Mouse (Mus musculus) small intestine, adult 2 months (tissue): ENCODE data around the gene Sucla2. TPM values are rescaled to one million over a fixed set of nuclear protein-coding genes. Genes with fewer than 3 reads are reported as not detected.

Experiments used
- H3K27ac ChIP-seq: fragments of 200-500 bp; 2 replicates; pipeline ENCODE4 v1.5.1; 2012; ENCODE audit warnings: low read depth, low read length, control low read depth, inconsistent platforms; ENCODE audit not compliant: insufficient read depth
- H3K27me3 ChIP-seq: fragments of 200-500 bp; 2 replicates; pipeline ENCODE4 v1.6.1; 2012; ENCODE audit warnings: mild to moderate bottlenecking, moderate library complexity, low read length, inconsistent platforms; ENCODE audit not compliant: control insufficient read depth, insufficient read depth
- H3K36me3 ChIP-seq: fragments of 200-500 bp; 2 replicates; pipeline ENCODE4 v1.6.1; 2012; ENCODE audit warnings: mild to moderate bottlenecking, low read length, control low read depth, inconsistent platforms; ENCODE audit not compliant: control insufficient read depth, insufficient read depth
- H3K4me1 ChIP-seq: fragments of 200-500 bp; 2 replicates; pipeline ENCODE4 v1.6.1; 2012; ENCODE audit warnings: low read length, inconsistent platforms, mixed read lengths; ENCODE audit not compliant: control insufficient read depth, insufficient read depth, insufficient read length
- H3K4me3 ChIP-seq: fragments of 200-500 bp; 2 replicates; pipeline ENCODE4 v1.5.1; 2012; ENCODE audit warnings: low read depth, mild to moderate bottlenecking, control low read depth, inconsistent platforms, low read length, moderate library complexity
- CTCF ChIP-seq: fragments of 200-500 bp; IDR thresholded peaks from 2 replicates; pipeline ENCODE4 v1.5.1; 2012; ENCODE audit warnings: low read depth, mild to moderate bottlenecking, control low read depth, inconsistent platforms, low read length, moderate library complexity, mixed read lengths; ENCODE audit not compliant: insufficient replicate concordance, insufficient read length; ENCODE audit errors: extremely low read depth
- POLR2A ChIP-seq: fragments of 200-500 bp; IDR thresholded peaks from 2 replicates; pipeline ENCODE4 v1.6.1; 2012; ENCODE audit warnings: low read depth, mild to moderate bottlenecking, control low read depth, inconsistent platforms, low read length, moderate library complexity
- WGBS: fragments of 180-500 bp; shearing (Covaris S2); methylation state at CpG from one replicate; pipeline ENCODE4 v1.1.7; 2018; 5-methylcytosine and 5-hydroxymethylcytosine counted together
- polyA plus RNA-seq: library from polyadenylated mRNA; depleted of rRNA; stranded (reverse); fragments of >200 nt; gene quantifications from 2 replicates; pipeline ENCODE4 v1.2.3, GENCODE M21; 2012

Gene Sucla2
- polyA plus RNA-seq, 1 experiment: 17.4 TPM

- Histone ChIP-seq H3K27ac (no peak overlapping the region), H3K4me1 (no peaks in the 10 kb centered on the region), H3K27me3 (no peaks in the 10 kb centered on the region), H3K36me3 (no peaks in the 10 kb centered on the region), H3K4me3 (no peak overlapping the region)
- TF ChIP-seq CTCF: no peak
- TF ChIP-seq POLR2A: no peak
- WGBS: 86% methylated on average over 3 of the region's 3 CpGs
Observed at GRCm38 (mm10) chr14:73484366-73485110, 40.6 kb upstream of the Sucla2 start.

- Histone ChIP-seq H3K4me3 (no peak overlapping the region), H3K27me3 (no peaks in the 10 kb centered on the region), H3K36me3 (no peaks in the 10 kb centered on the region), H3K27ac (no peak overlapping the region), H3K4me1 (no peaks in the 10 kb centered on the region)
- 47% methylated on average over 5 of the region's 5 CpGs for WGBS
- TF ChIP-seq POLR2A (no peak), CTCF (no peak)
Observed at GRCm38 (mm10) chr14:73486641-73487040, 38.5 kb upstream of the Sucla2 start.

- no peaks in the 10 kb centered on the region for H3K4me1 ChIP-seq
- no peaks in the 10 kb centered on the region for H3K27me3 ChIP-seq
- no peak overlapping the region for H3K27ac ChIP-seq
- TF ChIP-seq CTCF: no peak
- no peak for TF ChIP-seq POLR2A
- no peaks in the 10 kb centered on the region for H3K36me3 ChIP-seq
- H3K4me3 ChIP-seq: no peak overlapping the region
- 96% methylated on average over 6 of the region's 6 CpGs for WGBS
Observed at GRCm38 (mm10) chr14:73493356-73493755, 31.8 kb upstream of the Sucla2 start.

GRCm38 (mm10) chr14:73494122-73494521 is 31.0 kb upstream of the Sucla2 start:
- H3K27me3 ChIP-seq: no peaks in the 10 kb centered on the region
- TF ChIP-seq CTCF: no peak
- no peak for TF ChIP-seq POLR2A
- H3K4me3 ChIP-seq: no peak overlapping the region
- no peaks in the 10 kb centered on the region for H3K36me3 ChIP-seq
- H3K4me1 ChIP-seq: no peaks in the 10 kb centered on the region
- no peak overlapping the region for H3K27ac ChIP-seq
- WGBS: 74% methylated on average over 6 of the region's 6 CpGs

GRCm38 (mm10) chr14:73495753-73496152 is 29.4 kb upstream of the Sucla2 start:
- TF ChIP-seq CTCF (no peak), POLR2A (no peak)
- WGBS: 69% methylated on average over 7 of the region's 7 CpGs
- Histone ChIP-seq H3K27me3 (no peaks in the 10 kb centered on the region), H3K36me3 (no peaks in the 10 kb centered on the region), H3K4me1 (no peaks in the 10 kb centered on the region), H3K27ac (no peak overlapping the region), H3K4me3 (no peak overlapping the region)

GRCm38 (mm10) chr14:73501283-73501682 is 23.8 kb upstream of the Sucla2 start:
- H3K27ac ChIP-seq: peak overlapping the region; percentile 26; the same call in 1 of the 2 replicates
- TF ChIP-seq POLR2A (no peak), CTCF (no peak)
- no peak overlapping the region for H3K4me3 ChIP-seq
- H3K36me3 ChIP-seq: no peaks in the 10 kb centered on the region
- 82% methylated on average over 9 of the region's 9 CpGs for WGBS
- H3K4me1 ChIP-seq: peaks cover 5% of the 10 kb centered on the region; the same call in 1 of the 2 replicates
- no peaks in the 10 kb centered on the region for H3K27me3 ChIP-seq

GRCm38 (mm10) chr14:73501721-73502120 is 23.4 kb upstream of the Sucla2 start:
- 33% methylated on average over 6 of the region's 6 CpGs for WGBS
- Histone ChIP-seq H3K4me1 (peaks cover 5% of the 10 kb centered on the region; the same call in 1 of the 2 replicates), H3K27me3 (no peaks in the 10 kb centered on the region), H3K36me3 (no peaks in the 10 kb centered on the region), H3K27ac (peak overlapping the region; percentile 26; the same call in 1 of the 2 replicates), H3K4me3 (no peak overlapping the region)
- TF ChIP-seq POLR2A (no peak), CTCF (no peak)
